Mouse (Mus musculus) cerebellum, postnatal 25 days (tissue): ENCODE data around the gene Msmp.
"Not testable (repeated sequence)": the region's sequence is repeated elsewhere in the genome, so short reads cannot be mapped to it uniquely, and the experiment has no call there.

ENCODE experiments used
- DNase-seq, 2 experiments: peaks; one replicate each; pipeline ENCODE4 v3.0.0; 2021; ENCODE audit warnings: mixed read lengths in 2 of 2

Gene Msmp

DNA sequence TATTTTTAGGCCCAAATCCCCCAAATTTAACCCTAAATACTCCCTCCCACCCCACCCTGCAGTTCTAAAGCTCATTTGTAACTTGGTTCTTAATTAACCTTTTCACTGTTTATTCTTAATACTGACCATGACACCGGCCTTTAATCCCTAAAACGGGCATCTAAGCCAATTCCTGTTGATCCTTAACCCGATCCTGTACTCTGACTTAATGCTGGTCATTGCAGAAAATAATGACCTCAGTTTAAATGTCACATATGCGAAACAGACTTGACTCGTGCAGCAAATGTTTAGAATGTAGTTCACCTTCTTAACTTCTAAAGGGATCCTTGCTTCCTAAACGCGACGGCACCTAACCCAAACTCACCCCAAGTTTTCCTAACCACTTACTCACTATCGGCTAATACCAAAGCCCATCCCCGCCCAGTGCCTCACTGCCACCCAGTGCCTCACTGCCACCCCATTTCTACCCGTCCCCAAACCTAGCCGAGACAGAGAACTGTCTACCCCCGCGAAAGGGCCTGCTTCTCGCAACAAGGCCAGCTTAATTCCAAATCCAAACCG lies 22.8 kb downstream of the Msmp start:
- DNase-seq: no peak

- no peak for DNase-seq
Observed at GRCm38 (mm10) chr4:43560976-43561375, 23.3 kb downstream of the Msmp start.

DNA sequence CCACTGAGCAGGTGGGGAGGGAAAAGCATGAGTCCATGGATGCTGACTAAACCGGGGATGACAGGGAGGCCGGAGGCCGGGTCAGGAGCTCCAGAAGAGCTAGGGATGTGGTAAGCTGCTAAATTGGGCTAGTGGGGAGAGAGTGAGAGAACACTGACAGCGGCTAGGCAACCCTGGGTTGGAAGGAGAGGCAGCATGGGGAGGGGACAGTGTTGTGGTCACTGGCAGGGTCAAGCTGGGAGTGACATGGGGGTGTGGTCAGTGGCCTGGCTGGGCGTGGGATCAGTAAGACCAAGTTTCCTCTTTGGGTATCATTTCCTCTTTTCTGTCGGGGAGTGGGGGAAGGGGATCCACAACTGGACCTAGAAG lies 24.1 kb downstream of the Msmp start:
- DNase-seq: no peak

DNA sequence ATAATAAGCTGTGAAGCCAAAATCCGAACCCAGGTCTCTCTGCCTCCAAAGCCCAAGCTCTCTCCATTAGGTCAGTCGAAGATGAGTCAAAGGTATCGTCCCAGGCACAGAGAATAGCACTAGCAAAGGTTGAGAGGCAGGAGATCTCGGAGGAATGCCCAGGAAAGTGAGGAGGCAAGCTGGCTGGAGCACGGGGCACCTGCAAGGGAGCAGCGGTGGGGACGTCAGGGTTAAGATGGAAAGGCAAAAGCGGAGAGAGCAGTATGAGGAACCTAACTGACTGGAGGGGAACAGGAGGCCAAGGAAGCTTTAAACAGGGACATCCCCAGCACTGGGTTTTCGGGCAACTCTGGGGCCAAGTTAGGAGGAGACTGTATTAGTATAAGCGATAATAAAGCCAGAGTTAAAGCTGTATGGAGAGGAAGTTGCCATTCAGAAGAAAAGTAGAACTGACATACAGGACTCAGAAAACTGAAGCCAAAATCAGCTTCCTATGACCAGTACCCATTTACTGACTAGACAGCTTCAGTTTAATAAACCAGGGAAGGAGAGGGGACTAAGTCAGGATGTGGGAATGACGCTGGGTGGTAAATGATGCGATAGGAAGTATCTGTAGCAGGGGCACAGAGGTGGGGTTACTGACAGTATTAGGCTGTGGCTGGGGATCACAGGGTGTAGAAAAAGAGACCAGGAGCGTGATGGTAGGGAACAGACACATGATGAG lies 24.6 kb downstream of the Msmp start:
- no peak for DNase-seq

DNA sequence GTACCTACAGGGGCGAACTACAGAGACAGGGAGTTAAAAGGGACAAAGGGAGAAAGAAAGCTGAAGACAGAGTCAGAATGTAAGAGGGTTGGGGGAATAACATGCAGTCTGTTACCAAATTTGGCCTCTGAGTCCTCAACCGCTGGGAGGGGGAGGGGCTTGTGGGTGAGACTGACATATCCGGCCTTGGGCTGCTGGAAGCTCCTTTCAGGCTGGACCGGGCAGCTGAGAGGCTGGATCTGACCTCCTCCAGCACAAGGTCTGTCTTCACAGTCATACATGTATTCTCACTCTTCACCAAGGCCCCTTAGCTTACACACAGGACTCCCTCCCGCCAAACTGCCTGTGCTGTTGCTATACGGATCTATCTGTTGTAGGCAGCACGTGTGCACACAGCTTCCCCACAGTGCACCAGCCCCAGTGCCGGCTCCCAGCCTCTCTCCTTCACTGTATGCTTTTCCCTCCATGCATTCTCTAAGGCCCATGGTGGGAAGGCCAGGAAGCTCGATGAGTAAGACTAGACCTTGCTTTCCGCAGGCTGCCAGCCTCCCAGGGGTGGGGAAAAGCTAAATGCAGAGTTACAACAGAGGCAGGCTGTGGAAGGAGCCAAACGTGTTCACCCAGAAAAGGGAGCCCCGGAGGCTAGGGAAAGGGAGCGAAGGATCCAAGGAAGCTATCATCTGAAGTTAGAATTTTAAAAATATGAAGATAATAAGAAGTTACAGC lies 25.5 kb downstream of the Msmp start:
- DNase-seq: peak in 1 of 2 experiments; percentile 31

DNA sequence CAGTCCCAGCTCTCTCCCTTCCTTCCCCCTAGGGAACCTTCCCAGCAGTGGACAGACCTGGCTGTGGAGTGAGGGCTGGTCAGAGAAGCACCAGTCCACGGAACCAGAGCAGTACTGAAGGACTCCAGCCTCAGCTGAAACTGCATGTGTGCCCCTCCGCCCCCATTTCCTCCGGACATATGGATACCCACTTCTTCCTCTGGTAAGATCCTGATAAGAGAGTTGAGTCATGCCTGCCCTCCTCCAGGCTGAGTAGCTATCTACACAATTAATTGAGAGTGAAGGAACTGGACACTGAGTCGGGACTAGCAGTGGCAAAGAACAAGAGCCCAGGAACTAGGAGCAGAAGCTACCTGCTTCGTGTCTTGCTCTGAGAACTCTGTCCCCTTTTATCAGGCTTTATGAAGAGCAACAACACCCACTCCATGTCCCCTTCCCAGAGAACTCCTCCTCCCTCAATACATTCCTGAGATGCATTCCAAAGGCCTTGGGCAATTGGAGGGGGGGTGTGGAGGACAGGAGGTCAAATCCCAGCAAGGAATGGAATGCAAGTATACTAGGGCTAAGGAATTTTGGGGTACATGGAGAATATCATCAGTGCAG lies 26.2 kb downstream of the Msmp start:
- no peak for DNase-seq

- DNase-seq: no peak
Observed at GRCm38 (mm10) chr4:43555926-43556325, 28.4 kb downstream of the Msmp start.

DNA sequence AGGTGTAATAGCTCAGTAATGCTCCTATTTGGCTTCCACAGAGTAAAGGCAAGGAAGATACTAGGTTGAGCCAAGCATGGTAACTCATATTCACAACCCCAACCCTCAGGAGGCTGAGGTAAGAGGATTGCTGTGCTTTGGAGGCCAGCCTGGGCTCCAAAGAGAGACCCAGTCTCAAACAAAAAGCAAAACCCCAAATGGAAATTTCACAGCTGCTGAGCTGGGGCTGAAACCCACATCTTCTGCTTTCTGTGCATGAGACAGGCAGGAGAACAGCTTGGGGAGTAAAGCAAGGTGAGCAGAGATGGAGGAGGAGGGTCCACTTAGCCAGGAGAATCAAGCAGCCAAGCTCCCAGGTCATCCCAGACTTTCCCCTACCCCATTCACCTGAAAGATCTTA lies 30.4 kb downstream of the Msmp start:
- no peak for DNase-seq

DNA sequence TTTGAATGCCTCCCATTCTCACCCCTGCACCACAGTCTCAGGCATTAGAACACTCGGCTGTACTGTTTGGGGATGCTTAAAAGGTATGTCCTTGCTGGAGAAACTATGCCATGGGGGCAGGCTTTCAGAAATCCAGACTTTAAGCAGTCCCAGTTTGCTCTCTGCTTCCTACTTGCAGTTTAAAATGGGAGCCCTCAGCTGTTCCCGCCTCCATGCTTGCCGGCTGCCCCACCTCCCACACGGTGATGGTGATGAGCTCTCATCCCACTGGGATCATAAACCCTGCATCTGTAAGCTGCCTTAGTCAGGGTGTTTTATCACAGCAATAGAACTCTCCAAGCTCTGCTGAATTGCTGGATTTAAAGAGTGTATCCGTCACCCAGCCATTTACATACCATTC lies 31.9 kb downstream of the Msmp start:
- no peak for DNase-seq

- not testable (repeated sequence) for DNase-seq
Observed at GRCm38 (mm10) chr4:43551854-43552253, 32.4 kb downstream of the Msmp start.

GRCm38 (mm10) chr4:43549055-43549454 lies 35.2 kb downstream of the Msmp start:
- DNase-seq: no peak

DNA sequence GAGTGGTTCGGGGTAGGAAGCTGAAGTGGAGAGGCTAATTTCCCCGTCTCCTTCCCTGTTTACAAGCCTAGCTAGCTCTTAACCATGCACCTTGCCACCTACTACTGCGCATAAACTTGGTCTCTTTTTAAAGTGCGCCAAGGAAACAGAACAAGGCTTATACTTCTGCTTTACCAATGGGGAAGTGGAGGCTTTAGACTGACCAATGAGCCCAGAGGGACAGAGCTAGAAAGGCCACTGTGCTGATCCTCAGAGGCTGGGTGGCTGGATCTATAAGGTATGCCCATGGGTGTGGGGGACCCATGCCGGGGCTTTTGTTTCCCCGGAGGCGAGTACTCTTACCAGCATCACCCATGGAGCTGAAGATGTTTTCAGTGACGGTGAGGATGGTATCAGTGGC lies 37.1 kb downstream of the Msmp start:
- no peak for DNase-seq

GRCm38 (mm10) chr4:43546375-43547047 lies 37.8 kb downstream of the Msmp start:
- DNase-seq: no peak

DNA sequence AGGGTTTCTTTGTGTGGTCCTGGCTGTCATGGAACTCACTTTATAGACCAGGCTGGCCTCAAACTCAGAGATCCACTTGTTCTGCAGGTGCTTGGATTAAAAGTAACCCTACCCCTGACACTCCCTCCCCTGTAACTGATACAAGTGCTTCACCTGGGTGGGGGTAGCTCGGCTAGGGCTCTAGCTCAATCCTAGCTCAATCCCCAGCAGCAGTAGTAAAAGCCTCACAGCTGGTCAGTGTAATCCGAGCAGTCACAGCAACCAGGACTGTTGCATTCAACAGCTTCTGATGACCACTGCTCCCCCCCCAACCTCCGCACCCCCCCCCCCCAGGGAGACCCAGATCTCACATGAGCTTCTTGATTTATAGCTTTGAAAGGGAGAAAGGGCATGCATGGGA lies 42.2 kb downstream of the Msmp start:
- DNase-seq: no peak

- DNase-seq: no peak
Observed at GRCm38 (mm10) chr4:43536031-43536430, 48.3 kb downstream of the Msmp start.

GRCm38 (mm10) chr4:43535628-43536027 lies 48.7 kb downstream of the Msmp start:
- DNase-seq: no peak

GRCm38 (mm10) chr4:43533270-43533669 lies 51.0 kb downstream of the Msmp start:
- DNase-seq: no peak
